Mouse (Mus musculus) kidney, postnatal 0 days (tissue): Measurements from ENCODE around the gene A3galt2. TPM values are rescaled to one million over a fixed set of nuclear protein-coding genes. Genes with fewer than 3 reads are reported as not detected.

Experiments used
- ATAC-seq: fragments of 200-750 bp; cut with Nextera tagmentation; replicated peaks from 2 replicates; pipeline ENCODE4 v1.8.0; 2017; ENCODE audit warnings: low read depth, moderate number of reproducible peaks, moderate TSS enrichment, moderate library complexity; ENCODE audit not compliant: low FRiP score
- DNase-seq: peaks from one replicate; pipeline ENCODE4 v3.0.0-alpha.2; 2016; ENCODE audit warnings: low spot score
- H3K27ac ChIP-seq: fragments of 300-500 bp; sonication (generic); 2 replicates; pipeline ENCODE4 v1.5.1; 2014; ENCODE audit warnings: mild to moderate bottlenecking
- H3K27me3 ChIP-seq: fragments of 300-500 bp; sonication (generic); 2 replicates; pipeline ENCODE4 v1.6.1; 2014; ENCODE audit warnings: low read length, mixed read lengths; ENCODE audit not compliant: insufficient read depth
- H3K36me3 ChIP-seq: fragments of 300-500 bp; sonication (generic); 2 replicates; pipeline ENCODE4 v1.6.1; 2014; ENCODE audit warnings: low read length, mixed read lengths; ENCODE audit not compliant: insufficient read depth
- H3K4me1 ChIP-seq: fragments of 300-500 bp; sonication (generic); replicated peaks from 2 replicates; pipeline ENCODE4 v1.6.1; 2014; ENCODE audit warnings: antibody characterized with exemption, low read length, mixed read lengths; ENCODE audit not compliant: insufficient read depth
- H3K4me2 ChIP-seq: fragments of 300-500 bp; sonication (generic); 2 replicates; pipeline ENCODE4 v1.6.1; 2014; ENCODE audit warnings: mild to moderate bottlenecking, low read length, moderate library complexity, mixed read lengths
- H3K4me3 ChIP-seq: fragments of 300-500 bp; sonication (generic); replicated peaks from 2 replicates; pipeline ENCODE4 v1.5.1; 2014; ENCODE audit warnings: low read depth, low read length
- H3K9ac ChIP-seq: fragments of 300-500 bp; sonication (generic); 2 replicates; pipeline ENCODE4 v1.6.1; 2014; ENCODE audit warnings: low read depth, low read length
- H3K9me3 ChIP-seq: fragments of 300-500 bp; sonication (generic); replicated peaks from 2 replicates; pipeline ENCODE4 v1.6.1; 2016; ENCODE audit warnings: low read length, inconsistent platforms, mixed read lengths
- CTCF ChIP-seq: IDR thresholded peaks from 2 replicates; pipeline ENCODE4 v1.5.1; 2016; ENCODE audit warnings: antibody characterized with exemption, low read depth, mild to moderate bottlenecking, moderate library complexity
- WGBS: fragments of 180-500 bp; shearing (Covaris S2); extraction: QIAGEN DNeasy Blood & Tissue Kit; methylation state at CpG from one replicate; pipeline ENCODE4 v1.1.7; 2014; 5-methylcytosine and 5-hydroxymethylcytosine counted together
- polyA plus RNA-seq: library from polyadenylated mRNA; unstranded; fragments of >200 nt; fragmentation: Nextera tagmentation; extraction: Ambion mirVana; gene quantifications from 2 replicates; pipeline ENCODE4 v1.2.1, GENCODE M21; 2015

The A3galt2 gene
- polyA plus RNA-seq, 1 experiment from 2014 or later: 0.13 TPM

GRCm38 (mm10) chr4:128737137-128737589 is 18.0 kb upstream of the A3galt2 start:
- no peak for TF ChIP-seq CTCF
- H3K27me3 ChIP-seq: no peaks in the 10 kb centered on the region
- no peak overlapping the region for H3K4me2 ChIP-seq
- ATAC-seq (no peak), DNase-seq (no peak)
- no peaks in the 10 kb centered on the region for H3K9me3 ChIP-seq
- H3K9ac ChIP-seq: 0 out of 2 replicates have a peak overlapping the region, but pooled peaks have one; percentile 6
- peaks cover 4% of the 10 kb centered on the region; the same call in 1 of the 2 replicates for H3K36me3 ChIP-seq
- H3K27ac ChIP-seq: peak overlapping the region; percentile 82
- peaks cover 53% of the 10 kb centered on the region for H3K4me1 ChIP-seq
- WGBS: 28% methylated on average over 6 of the region's 6 CpGs
- no peak overlapping the region for H3K4me3 ChIP-seq

- no peak for ATAC-seq
- 54% methylated on average over 14 of the region's 14 CpGs for WGBS
- H3K4me3 ChIP-seq: no peak overlapping the region
- no peak for TF ChIP-seq CTCF
- H3K9ac ChIP-seq: no peak overlapping the region
- H3K36me3 ChIP-seq: peaks cover 4% of the 10 kb centered on the region
- no peaks in the 10 kb centered on the region for H3K27me3 ChIP-seq
- DNase-seq: no peak
- H3K4me1 ChIP-seq: peaks cover 54% of the 10 kb centered on the region
- peak overlapping the region; percentile 82 for H3K27ac ChIP-seq
- H3K4me2 ChIP-seq: no peak overlapping the region
- H3K9me3 ChIP-seq: no peaks in the 10 kb centered on the region
Observed at GRCm38 (mm10) chr4:128737825-128738610, 17.1 kb upstream of the A3galt2 start.

- H3K9me3 ChIP-seq: no peaks in the 10 kb centered on the region
- DNase-seq: no peak
- no peak overlapping the region for H3K4me2 ChIP-seq
- WGBS: 45% methylated on average over 1 of the region's 1 CpGs
- peaks cover 26% of the 10 kb centered on the region for H3K4me1 ChIP-seq
- H3K36me3 ChIP-seq: peaks cover 19% of the 10 kb centered on the region
- H3K9ac ChIP-seq: no peak overlapping the region
- no peak overlapping the region for H3K27ac ChIP-seq
- no peak for ATAC-seq
- TF ChIP-seq CTCF: no peak
- H3K4me3 ChIP-seq: no peak overlapping the region
- H3K27me3 ChIP-seq: no peaks in the 10 kb centered on the region
Observed at GRCm38 (mm10) chr4:128740878-128741277, 14.3 kb upstream of the A3galt2 start.

GRCm38 (mm10) chr4:128741906-128742305 is 13.3 kb upstream of the A3galt2 start:
- Histone ChIP-seq H3K4me2 (no peak overlapping the region), H3K4me1 (peaks cover 17% of the 10 kb centered on the region; the same call in 1 of the 2 replicates), H3K36me3 (peaks cover 29% of the 10 kb centered on the region), H3K9ac (no peak overlapping the region), H3K9me3 (no peaks in the 10 kb centered on the region), H3K4me3 (no peak overlapping the region), H3K27me3 (no peaks in the 10 kb centered on the region), H3K27ac (no peak overlapping the region)
- ATAC-seq (no peak), DNase-seq (no peak)
- 26% methylated on average over 5 of the region's 5 CpGs for WGBS
- TF ChIP-seq CTCF: no peak

- peaks cover 35% of the 10 kb centered on the region for H3K36me3 ChIP-seq
- no peak overlapping the region for H3K9ac ChIP-seq
- H3K9me3 ChIP-seq: no peaks in the 10 kb centered on the region
- TF ChIP-seq CTCF: no peak
- ATAC-seq: no peak
- no peak for DNase-seq
- no peaks in the 10 kb centered on the region for H3K27me3 ChIP-seq
- no peak overlapping the region for H3K4me2 ChIP-seq
- H3K27ac ChIP-seq: 0 out of 2 replicates have a peak overlapping the region, but pooled peaks have one; percentile 31
- WGBS: 56% methylated on average over 10 of the region's 10 CpGs
- H3K4me3 ChIP-seq: no peak overlapping the region
- H3K4me1 ChIP-seq: 0 out of 2 replicates have a peak, but pooled peaks cover 13% of the 10 kb centered on the region
Observed at GRCm38 (mm10) chr4:128742379-128742970, 12.7 kb upstream of the A3galt2 start.

GRCm38 (mm10) chr4:128743031-128743626 is 12.0 kb upstream of the A3galt2 start:
- ATAC-seq: no peak
- WGBS: 79% methylated on average over 12 of the region's 12 CpGs
- Histone ChIP-seq H3K4me3 (no peak overlapping the region), H3K9me3 (no peaks in the 10 kb centered on the region), H3K9ac (no peak overlapping the region), H3K27ac (no peak overlapping the region), H3K4me2 (no peak overlapping the region), H3K4me1 (0 out of 2 replicates have a peak, but pooled peaks cover 8% of the 10 kb centered on the region), H3K36me3 (peaks cover 41% of the 10 kb centered on the region), H3K27me3 (no peaks in the 10 kb centered on the region)
- TF ChIP-seq CTCF: no peak
- DNase-seq: no peak
